Mouse (Mus musculus): ENCODE results near the gene Gm10135. TPM values are rescaled to one million over a fixed set of nuclear protein-coding genes. Genes with fewer than 3 reads are reported as not detected.
"Not testable (repeated sequence)": the region's sequence is repeated elsewhere in the genome, so short reads cannot be mapped to it uniquely, and the experiment has no call there.

Gm10135 gene
- total and polyA plus RNA-seq, 2 experiments: not detected

DNA sequence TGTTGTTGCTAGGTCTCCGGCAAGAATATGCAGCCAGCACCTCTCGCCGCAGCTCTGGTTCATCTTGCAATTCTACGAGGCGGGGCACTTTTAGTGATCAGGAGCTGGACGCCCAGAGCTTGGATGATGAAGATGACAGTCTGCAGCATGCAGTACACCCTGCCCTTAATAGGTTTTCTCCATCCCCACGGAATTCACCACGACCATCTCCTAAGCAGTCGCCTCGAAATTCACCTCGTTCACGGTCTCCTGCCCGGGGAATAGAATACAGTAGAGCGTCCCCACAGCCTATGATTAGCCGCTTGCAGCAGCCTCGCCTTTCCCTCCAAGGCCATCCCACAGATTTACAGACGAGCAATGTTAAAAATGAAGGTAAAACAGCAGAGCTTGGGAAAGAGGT is 17.2 kb downstream of the Gm10135 start:
- WGBS: 94% methylated on average over 17 of the region's 17 CpGs
- Histone ChIP-seq H3K4me3 (ENCODE audit: insufficient read depth, low read depth, low read length) (no peak overlapping the region), H3K27me3 (ENCODE audit: control insufficient read depth, insufficient read depth, low read length) (no peaks in the 10 kb centered on the region), H3K4me1 (ENCODE audit: control insufficient read depth, insufficient read depth, low read length) (no peaks in the 10 kb centered on the region), H3K36me3 (ENCODE audit: control insufficient read depth, insufficient read depth, low read length) (peaks cover 19% of the 10 kb centered on the region), H3K27ac (replicated peaks; ENCODE audit: insufficient read depth, low read depth, low read length) (no peak overlapping the region), H3K79me2 (ENCODE audit: control insufficient read depth, insufficient read depth, low read length) (no peaks in the 10 kb centered on the region; the same call in 1 of the 2 replicates), H3K9ac (ENCODE audit: low read depth, low read length) (no peak overlapping the region)
- no peak for DNase-seq (ENCODE audit: extremely low read depth, low read depth, low spot score)
- TF ChIP-seq POLR2A (IDR thresholded peaks at IDR 0.05; ENCODE audit: extremely low read depth, insufficient read depth, low read length) (no peak), CTCF (IDR thresholded peaks at IDR 0.05; ENCODE audit: low read depth, low read length) (no peak)

DNA sequence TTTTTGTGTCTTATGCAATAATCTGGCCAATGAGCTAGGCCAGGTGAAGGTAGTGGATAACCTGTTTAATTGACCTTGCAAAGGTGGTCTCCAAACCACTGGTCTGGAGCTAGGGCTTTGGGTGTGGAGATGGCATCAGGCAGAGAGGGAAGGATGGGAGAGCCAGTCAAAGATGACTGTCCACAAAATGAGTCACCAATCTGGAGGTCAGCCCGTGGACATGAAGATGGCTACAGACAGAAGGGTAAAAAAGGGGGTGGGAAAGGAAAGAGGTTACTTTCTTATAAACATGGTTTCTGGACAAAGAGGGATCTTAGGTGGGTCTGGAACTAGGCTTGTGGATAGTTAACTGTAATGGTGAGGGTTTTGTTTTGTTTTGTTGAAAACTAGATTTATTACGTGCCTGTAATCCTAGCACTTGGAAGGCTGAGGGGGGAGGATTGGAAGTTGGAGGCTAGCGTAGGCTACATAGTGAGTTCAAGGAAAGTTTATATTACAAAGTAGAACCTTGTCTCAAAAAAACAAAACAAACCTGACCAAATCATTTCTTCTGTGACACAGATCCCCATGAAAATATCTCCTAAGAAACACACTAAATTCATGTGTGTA is 20.4 kb downstream of the Gm10135 start:
- Histone ChIP-seq H3K27ac (replicated peaks; ENCODE audit: insufficient read depth, low read depth, low read length) (no peak overlapping the region), H3K36me3 (ENCODE audit: control insufficient read depth, insufficient read depth, low read length) (peaks cover 19% of the 10 kb centered on the region), H3K79me2 (ENCODE audit: control insufficient read depth, insufficient read depth, low read length) (peaks cover 8% of the 10 kb centered on the region; the same call in 1 of the 2 replicates), H3K27me3 (ENCODE audit: control insufficient read depth, insufficient read depth, low read length) (no peaks in the 10 kb centered on the region), H3K4me1 (ENCODE audit: control insufficient read depth, insufficient read depth, low read length) (no peaks in the 10 kb centered on the region), H3K4me3 (ENCODE audit: insufficient read depth, low read depth, low read length) (no peak overlapping the region), H3K9ac (ENCODE audit: low read depth, low read length) (no peak overlapping the region)
- 92% methylated on average over 3 of the region's 3 CpGs for WGBS
- no peak for DNase-seq (ENCODE audit: extremely low read depth, low read depth, low spot score)
- TF ChIP-seq POLR2A (IDR thresholded peaks at IDR 0.05; ENCODE audit: extremely low read depth, insufficient read depth, low read length) (no peak), CTCF (IDR thresholded peaks at IDR 0.05; ENCODE audit: low read depth, low read length) (no peak)

DNA sequence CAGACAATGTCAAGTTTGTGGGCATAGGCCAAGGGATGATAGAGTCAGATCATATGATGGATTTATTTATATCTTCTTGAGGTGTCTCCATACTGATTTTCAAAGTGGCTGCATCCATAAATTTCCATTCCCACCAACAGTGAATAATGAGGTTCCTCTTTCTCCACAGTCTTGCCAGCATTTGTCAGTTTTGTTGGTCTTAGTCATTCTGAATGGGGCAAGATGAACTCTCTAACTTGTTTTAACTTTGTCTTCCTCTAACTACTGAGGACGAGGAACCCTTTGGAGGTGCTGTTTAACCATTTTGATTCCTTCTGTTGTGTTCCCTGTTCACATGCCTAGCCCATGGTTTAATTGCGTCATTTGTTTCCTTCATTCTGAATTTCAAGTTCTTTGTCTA is 24.2 kb downstream of the Gm10135 start:
- H3K9ac ChIP-seq (ENCODE audit: low read depth, low read length): no peak overlapping the region
- peaks cover 6% of the 10 kb centered on the region; the same call in 1 of the 2 replicates for H3K4me1 ChIP-seq (ENCODE audit: control insufficient read depth, insufficient read depth, low read length)
- H3K79me2 ChIP-seq (ENCODE audit: control insufficient read depth, insufficient read depth, low read length): peaks cover 10% of the 10 kb centered on the region; the same call in 1 of the 2 replicates
- no peak for DNase-seq (ENCODE audit: extremely low read depth, low read depth, low spot score)
- no peak overlapping the region for H3K4me3 ChIP-seq (ENCODE audit: insufficient read depth, low read depth, low read length)
- H3K27ac ChIP-seq (replicated peaks; ENCODE audit: insufficient read depth, low read depth, low read length): no peak overlapping the region
- WGBS: 87% methylated on average over 2 of the region's 2 CpGs
- H3K27me3 ChIP-seq (ENCODE audit: control insufficient read depth, insufficient read depth, low read length): no peaks in the 10 kb centered on the region
- peaks cover 4% of the 10 kb centered on the region for H3K36me3 ChIP-seq (ENCODE audit: control insufficient read depth, insufficient read depth, low read length)
- no peak for TF ChIP-seq POLR2A (IDR thresholded peaks at IDR 0.05; ENCODE audit: extremely low read depth, insufficient read depth, low read length)
- no peak for TF ChIP-seq CTCF (IDR thresholded peaks at IDR 0.05; ENCODE audit: low read depth, low read length)

DNA sequence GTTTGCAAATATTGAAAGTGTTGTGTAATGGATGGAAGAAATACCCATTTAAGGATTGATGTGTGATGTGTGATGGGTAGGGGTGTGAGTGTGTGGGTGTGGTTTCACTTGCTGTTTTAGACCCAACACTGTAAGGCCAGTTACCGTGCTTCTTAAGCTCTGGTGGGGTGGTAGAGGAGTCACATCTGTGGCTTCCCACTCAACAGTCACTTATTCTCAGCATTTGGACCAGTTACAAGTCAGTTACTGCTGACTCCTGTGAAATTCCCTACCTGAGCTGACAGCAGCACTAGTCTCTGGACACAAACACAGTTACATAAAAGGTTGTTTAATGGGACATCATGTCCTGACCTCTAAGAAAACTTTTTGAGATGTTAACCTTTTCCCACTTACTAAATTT is 26.4 kb downstream of the Gm10135 start:
- Histone ChIP-seq H3K9ac (ENCODE audit: low read depth, low read length) (no peak overlapping the region), H3K27me3 (ENCODE audit: control insufficient read depth, insufficient read depth, low read length) (no peaks in the 10 kb centered on the region), H3K36me3 (ENCODE audit: control insufficient read depth, insufficient read depth, low read length) (peaks cover 4% of the 10 kb centered on the region), H3K27ac (replicated peaks; ENCODE audit: insufficient read depth, low read depth, low read length) (peak overlapping the region; percentile 26; the same call in 1 of the 2 replicates), H3K79me2 (ENCODE audit: control insufficient read depth, insufficient read depth, low read length) (peaks cover 10% of the 10 kb centered on the region; the same call in 1 of the 2 replicates), H3K4me3 (ENCODE audit: insufficient read depth, low read depth, low read length) (no peak overlapping the region), H3K4me1 (ENCODE audit: control insufficient read depth, insufficient read depth, low read length) (peaks cover 6% of the 10 kb centered on the region; the same call in 1 of the 2 replicates)
- 17% methylated on average over 1 of the region's 1 CpGs for WGBS
- peak; percentile 70 for DNase-seq (ENCODE audit: extremely low read depth, low read depth, low spot score)
- no peak for TF ChIP-seq CTCF (IDR thresholded peaks at IDR 0.05; ENCODE audit: low read depth, low read length)

DNA sequence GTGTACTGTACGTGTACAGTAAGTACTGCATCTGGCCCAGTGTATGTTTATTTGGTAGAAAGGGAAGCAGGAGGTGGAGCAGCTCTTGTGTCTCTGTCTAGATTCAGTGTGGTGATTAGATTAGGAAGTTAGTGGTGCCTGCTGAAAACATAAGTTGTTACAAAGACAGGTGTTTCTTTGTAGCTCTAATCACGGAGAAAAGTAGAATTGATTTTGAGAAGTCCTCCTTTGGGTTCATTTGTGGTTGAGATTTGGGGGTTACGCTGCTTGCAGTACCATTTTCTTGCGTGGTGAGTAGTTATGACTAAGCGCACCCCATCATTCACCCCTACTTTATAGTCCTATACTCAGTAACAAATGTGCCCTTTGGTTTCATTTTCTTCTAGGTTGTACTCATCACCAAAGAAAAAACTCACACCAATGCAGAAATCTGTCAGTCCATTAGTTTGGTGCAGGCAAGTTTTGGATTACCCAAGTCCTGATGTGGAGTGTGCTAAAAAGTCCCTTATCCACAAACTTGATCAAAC is 33.5 kb downstream of the Gm10135 start:
- no peak overlapping the region for H3K4me3 ChIP-seq (ENCODE audit: insufficient read depth, low read depth, low read length)
- 91% methylated on average over 5 of the region's 5 CpGs for WGBS
- no peaks in the 10 kb centered on the region; the same call in 1 of the 2 replicates for H3K4me1 ChIP-seq (ENCODE audit: control insufficient read depth, insufficient read depth, low read length)
- TF ChIP-seq POLR2A (IDR thresholded peaks at IDR 0.05; ENCODE audit: extremely low read depth, insufficient read depth, low read length) (no peak), CTCF (IDR thresholded peaks at IDR 0.05; ENCODE audit: low read depth, low read length) (no peak)
- H3K27me3 ChIP-seq (ENCODE audit: control insufficient read depth, insufficient read depth, low read length): no peaks in the 10 kb centered on the region
- no peak overlapping the region for H3K9ac ChIP-seq (ENCODE audit: low read depth, low read length)
- H3K79me2 ChIP-seq (ENCODE audit: control insufficient read depth, insufficient read depth, low read length): peaks cover 7% of the 10 kb centered on the region; the same call in 1 of the 2 replicates
- peaks cover 4% of the 10 kb centered on the region; the same call in 1 of the 2 replicates for H3K36me3 ChIP-seq (ENCODE audit: control insufficient read depth, insufficient read depth, low read length)
- H3K27ac ChIP-seq (replicated peaks; ENCODE audit: insufficient read depth, low read depth, low read length): no peak overlapping the region
- DNase-seq (ENCODE audit: extremely low read depth, low read depth, low spot score): no peak

DNA sequence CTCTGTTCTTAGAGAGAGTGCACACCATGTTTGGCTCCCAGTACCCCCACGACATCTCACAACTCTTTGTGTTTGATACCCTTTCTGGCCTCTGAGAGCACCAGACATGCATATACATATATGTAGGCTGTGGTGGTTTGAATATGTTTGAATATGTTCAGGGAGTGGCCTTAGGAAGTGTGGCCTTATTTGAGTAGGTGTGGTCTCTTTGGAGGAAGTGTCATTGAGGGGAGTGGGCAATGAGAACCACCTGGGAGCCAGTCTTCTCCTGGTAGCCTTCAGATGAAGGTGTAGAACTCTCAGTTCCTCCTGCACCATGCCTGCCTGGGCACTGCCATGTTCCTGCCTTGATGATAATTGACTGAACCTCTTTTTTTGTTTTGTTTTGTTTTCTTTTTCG is 35.2 kb downstream of the Gm10135 start:
- TF ChIP-seq CTCF (IDR thresholded peaks at IDR 0.05; ENCODE audit: low read depth, low read length) (no peak), POLR2A (IDR thresholded peaks at IDR 0.05; ENCODE audit: extremely low read depth, insufficient read depth, low read length) (no peak)
- WGBS: 98% methylated on average over 2 of the region's 2 CpGs
- no peaks in the 10 kb centered on the region for H3K27me3 ChIP-seq (ENCODE audit: control insufficient read depth, insufficient read depth, low read length)
- H3K36me3 ChIP-seq (ENCODE audit: control insufficient read depth, insufficient read depth, low read length): peaks cover 4% of the 10 kb centered on the region; the same call in 1 of the 2 replicates
- peaks cover 7% of the 10 kb centered on the region; the same call in 1 of the 2 replicates for H3K79me2 ChIP-seq (ENCODE audit: control insufficient read depth, insufficient read depth, low read length)
- no peaks in the 10 kb centered on the region; the same call in 1 of the 2 replicates for H3K4me1 ChIP-seq (ENCODE audit: control insufficient read depth, insufficient read depth, low read length)
- no peak overlapping the region for H3K9ac ChIP-seq (ENCODE audit: low read depth, low read length)
- no peak for DNase-seq (ENCODE audit: extremely low read depth, low read depth, low spot score)
- no peak overlapping the region for H3K4me3 ChIP-seq (ENCODE audit: insufficient read depth, low read depth, low read length)
- H3K27ac ChIP-seq (replicated peaks; ENCODE audit: insufficient read depth, low read depth, low read length): no peak overlapping the region

DNA sequence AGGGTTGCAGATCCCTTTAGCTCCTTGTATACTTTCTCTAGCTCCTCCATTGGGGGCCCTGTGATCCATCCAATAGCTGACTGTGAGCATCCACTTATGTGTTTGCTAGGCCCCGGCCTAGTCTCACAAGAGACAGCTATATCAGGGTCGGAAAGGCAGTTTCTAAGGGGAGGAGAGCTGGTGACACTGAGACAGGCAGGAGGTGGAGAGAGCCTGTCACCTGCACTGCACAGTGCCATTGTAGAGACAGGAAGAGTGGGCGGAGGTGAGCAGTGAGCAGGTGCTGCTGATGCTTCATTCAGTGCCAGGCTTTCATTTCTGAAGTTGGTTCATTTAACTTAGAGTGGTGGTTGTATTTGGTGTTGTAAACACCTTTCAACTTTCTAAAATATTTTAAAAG is 36.1 kb downstream of the Gm10135 start:
- not testable (repeated sequence) for H3K27ac ChIP-seq (replicated peaks; ENCODE audit: insufficient read depth, low read depth, low read length); DNase-seq (ENCODE audit: extremely low read depth, low read depth, low spot score); H3K27me3 ChIP-seq (ENCODE audit: control insufficient read depth, insufficient read depth, low read length); H3K4me1 ChIP-seq (ENCODE audit: control insufficient read depth, insufficient read depth, low read length); H3K79me2 ChIP-seq (ENCODE audit: control insufficient read depth, insufficient read depth, low read length); H3K4me3 ChIP-seq (ENCODE audit: insufficient read depth, low read depth, low read length); H3K36me3 ChIP-seq (ENCODE audit: control insufficient read depth, insufficient read depth, low read length); H3K9ac ChIP-seq (ENCODE audit: low read depth, low read length)
- 89% methylated on average over 3 of the region's 3 CpGs for WGBS

Data from liver, adult 2 months (tissue).